Mouse (Mus musculus) embryonic fibroblast, embryonic 13.5 days (primary cell): ENCODE measurements at regions not wholly inside any gene's neighbourhood (a gene's known extent, or its start where the extent isn't known, plus 50 kb on each side); places are given as distances from the start of the nearest gene placed in this dataset.

Experiments
- H3K27ac ChIP-seq: 2 replicates; pipeline ENCODE4 v1.5.1; 2012; ENCODE audit warnings: low read length, control low read depth, inconsistent platforms; ENCODE audit not compliant: insufficient read depth
- H3K4me1 ChIP-seq: 2 replicates; pipeline ENCODE4 v1.6.1; 2011; ENCODE audit warnings: low read length; ENCODE audit not compliant: control insufficient read depth, insufficient read depth
- H3K4me3 ChIP-seq: 2 replicates; pipeline ENCODE4 v1.5.1; 2011; ENCODE audit warnings: mild to moderate bottlenecking, control low read depth, low read length; ENCODE audit not compliant: insufficient read depth
- CTCF ChIP-seq: IDR thresholded peaks from 2 replicates; pipeline ENCODE4 v1.5.1; 2011; ENCODE audit warnings: mild to moderate bottlenecking, control low read depth, low read length, moderate library complexity, borderline replicate concordance; ENCODE audit not compliant: insufficient read depth
- POLR2A ChIP-seq: IDR thresholded peaks from 2 replicates; pipeline ENCODE4 v1.6.1; 2011; ENCODE audit warnings: low read depth, mild to moderate bottlenecking, control low read depth, low read length, moderate library complexity

DNA sequence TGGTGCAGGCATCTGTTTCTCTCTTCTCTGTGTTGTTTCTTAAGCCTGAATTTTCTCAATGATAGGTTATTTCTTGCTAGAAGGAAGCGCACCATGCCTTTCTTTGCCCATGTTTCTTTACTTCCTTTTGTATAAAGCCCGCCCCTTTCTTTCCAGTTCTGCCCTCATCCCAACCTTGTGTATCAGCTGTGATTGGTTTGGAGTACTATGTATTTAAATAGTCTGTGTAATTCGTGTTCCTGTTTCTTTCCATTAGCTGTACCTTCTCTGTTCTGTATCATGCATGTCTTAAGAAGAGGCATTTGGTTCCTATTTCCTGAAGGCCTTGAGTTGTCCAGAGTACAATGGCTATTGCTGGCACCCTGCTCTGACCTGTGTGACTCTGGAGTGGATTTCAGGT lies 166.9 kb downstream of the Kcnrg start:
- Histone ChIP-seq H3K4me3 (no peak overlapping the region), H3K27ac (no peak overlapping the region), H3K4me1 (no peaks in the 10 kb centered on the region)
- TF ChIP-seq POLR2A, result no peak
- TF ChIP-seq CTCF, result no peak

DNA sequence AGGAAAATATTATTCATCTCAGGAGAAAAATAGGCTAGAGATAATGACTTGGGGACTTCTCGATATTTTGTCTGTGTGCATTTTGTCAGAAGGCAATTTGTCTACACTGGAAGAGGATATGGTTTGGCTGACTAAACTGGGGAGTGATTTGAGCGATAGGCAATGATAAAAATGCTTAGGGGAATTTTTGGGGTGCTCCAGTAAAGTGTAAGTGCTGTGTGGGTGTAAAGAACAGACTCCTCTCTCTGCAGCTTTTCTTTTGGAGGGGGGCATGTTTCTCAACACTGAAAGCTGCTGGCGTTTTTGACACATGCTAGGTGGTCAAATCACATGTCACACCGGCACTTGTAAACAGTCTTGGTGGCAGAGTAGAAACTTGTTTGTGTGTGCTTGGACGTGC lies 171.4 kb downstream of the Kcnrg start:
- Histone ChIP-seq H3K4me1 (no peaks in the 10 kb centered on the region), H3K4me3 (no peak overlapping the region), H3K27ac (no peak overlapping the region)
- no peak for TF ChIP-seq CTCF
- no peak for TF ChIP-seq POLR2A

DNA sequence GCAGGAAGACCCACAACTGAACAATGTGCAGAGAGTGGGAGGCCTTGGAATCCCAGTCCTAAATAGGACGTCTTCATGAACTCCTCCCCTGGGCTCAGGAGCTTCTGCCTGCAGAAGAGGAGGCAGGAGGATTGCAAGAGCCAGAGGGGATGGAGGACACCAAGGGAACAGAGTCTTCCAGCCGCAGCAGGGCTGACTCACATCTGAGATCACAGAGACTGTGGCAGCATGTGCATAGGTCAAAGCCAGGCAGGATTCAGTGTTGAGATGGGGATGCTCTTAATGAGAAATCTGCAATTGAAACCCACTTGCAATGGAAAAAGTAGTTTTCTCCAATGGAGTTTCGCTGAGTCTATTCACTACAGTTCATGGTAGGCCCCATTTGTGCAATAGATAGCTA lies 175.9 kb downstream of the Kcnrg start:
- TF ChIP-seq CTCF (no peak), POLR2A (no peak)
- Histone ChIP-seq H3K27ac (no peak overlapping the region), H3K4me1 (no peaks in the 10 kb centered on the region), H3K4me3 (no peak overlapping the region)

DNA sequence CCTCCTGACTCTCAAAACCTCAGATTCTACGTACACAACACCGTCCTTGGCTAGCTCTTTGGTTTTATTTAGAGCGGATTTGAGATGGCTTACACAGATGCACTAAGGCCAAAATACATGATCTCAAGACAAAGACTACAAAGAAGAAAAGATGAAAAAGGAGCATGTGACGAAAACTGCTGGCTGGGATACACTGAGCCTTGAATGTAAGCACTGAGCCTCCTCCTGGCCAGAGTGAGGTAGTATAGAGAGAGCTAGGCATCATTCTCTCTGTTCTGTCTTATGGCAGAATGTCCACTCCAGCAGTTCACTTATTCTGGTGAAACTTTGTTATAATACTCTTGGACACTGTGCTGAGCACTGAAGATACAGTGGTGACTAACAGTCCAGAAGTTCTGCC lies 177.4 kb downstream of the Kcnrg start:
- no peak for TF ChIP-seq POLR2A
- no peak for TF ChIP-seq CTCF
- H3K4me1 ChIP-seq, result no peaks in the 10 kb centered on the region
- no peak overlapping the region for H3K4me3 ChIP-seq
- no peak overlapping the region for H3K27ac ChIP-seq

DNA sequence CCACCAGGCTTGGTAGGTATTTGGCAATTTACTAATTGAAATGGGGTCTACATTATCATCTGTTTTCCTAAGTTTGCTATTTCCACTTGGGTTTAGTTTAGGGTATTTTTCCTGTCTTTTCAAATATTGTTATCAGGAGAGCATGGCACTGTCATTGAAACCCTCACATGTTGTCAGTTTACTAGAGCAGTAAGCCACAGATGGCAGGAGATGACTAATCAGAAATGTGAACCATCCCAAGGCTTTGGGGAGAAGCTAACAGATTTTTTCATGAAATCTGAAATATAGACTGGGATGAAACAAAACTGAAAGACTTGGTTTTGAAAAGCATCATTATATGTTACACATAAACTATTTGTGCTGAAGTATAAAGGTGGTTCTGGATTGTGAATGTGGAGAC lies 178.8 kb downstream of the Kcnrg start:
- H3K27ac ChIP-seq, result no peak overlapping the region
- no peak overlapping the region for H3K4me3 ChIP-seq
- TF ChIP-seq CTCF (no peak), POLR2A (no peak)
- H3K4me1 ChIP-seq, result no peaks in the 10 kb centered on the region

DNA sequence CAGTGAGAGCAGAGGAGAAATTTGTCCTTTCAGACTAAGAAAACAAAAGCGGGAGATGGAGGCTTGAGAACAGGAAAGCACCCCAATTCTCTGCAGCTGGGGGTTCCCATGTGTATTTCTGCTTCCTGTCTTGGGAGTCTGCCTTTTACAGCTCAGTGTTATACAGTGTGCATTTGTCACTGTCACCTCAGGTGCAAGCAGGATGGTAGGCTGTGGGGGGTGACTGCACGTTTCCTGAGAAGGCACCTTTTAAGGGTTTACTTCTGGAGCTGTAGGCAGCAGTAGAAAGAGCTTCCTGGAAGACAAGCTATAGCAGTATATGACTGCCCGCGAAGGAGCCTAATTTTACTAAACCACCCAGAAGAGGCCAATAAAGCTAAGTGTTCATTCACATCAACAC lies 180.5 kb downstream of the Kcnrg start:
- Histone ChIP-seq H3K27ac (no peak overlapping the region), H3K4me3 (no peak overlapping the region), H3K4me1 (no peaks in the 10 kb centered on the region)
- no peak for TF ChIP-seq CTCF
- TF ChIP-seq POLR2A, result no peak

DNA sequence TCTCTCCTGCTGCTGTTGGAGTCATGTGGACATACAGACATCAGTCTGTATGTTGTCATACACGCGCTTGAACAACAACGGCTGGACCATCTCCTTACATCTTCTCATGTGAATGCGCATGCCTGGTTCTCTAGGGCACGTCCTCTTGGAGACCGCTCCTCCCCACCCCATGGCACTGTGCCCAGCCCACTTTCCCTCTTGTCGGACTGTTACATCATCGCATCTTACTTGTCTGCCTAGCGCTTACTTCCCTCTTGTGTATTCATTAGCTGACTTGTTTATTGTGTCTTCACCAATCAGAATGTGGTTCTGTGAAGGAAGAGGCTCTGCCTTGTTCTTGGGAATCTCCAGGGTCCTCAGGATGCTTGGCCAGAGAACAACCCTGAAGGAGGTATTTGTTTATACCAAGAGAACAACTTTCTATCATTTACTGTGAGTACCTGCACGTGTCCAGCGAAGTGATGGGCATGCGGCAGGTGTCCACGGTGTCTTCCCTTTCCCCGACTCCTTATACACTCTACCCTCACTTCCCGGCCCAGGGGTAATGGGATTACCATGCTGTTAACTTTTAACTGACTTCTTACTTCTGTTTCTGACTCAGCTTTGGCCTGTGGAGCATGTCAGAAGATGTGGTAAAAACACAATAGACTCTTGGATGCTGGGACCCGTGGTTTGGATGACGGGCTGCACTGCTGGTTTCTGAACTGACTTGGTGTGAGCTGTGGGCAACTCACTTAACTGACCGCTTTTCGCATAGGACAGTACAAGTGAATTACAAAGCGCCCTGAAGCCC lies 181.9 kb downstream of the Kcnrg start:
- Histone ChIP-seq H3K4me1 (no peaks in the 10 kb centered on the region), H3K27ac (no peak overlapping the region), H3K4me3 (no peak overlapping the region)
- TF ChIP-seq CTCF (no peak), POLR2A (no peak)

DNA sequence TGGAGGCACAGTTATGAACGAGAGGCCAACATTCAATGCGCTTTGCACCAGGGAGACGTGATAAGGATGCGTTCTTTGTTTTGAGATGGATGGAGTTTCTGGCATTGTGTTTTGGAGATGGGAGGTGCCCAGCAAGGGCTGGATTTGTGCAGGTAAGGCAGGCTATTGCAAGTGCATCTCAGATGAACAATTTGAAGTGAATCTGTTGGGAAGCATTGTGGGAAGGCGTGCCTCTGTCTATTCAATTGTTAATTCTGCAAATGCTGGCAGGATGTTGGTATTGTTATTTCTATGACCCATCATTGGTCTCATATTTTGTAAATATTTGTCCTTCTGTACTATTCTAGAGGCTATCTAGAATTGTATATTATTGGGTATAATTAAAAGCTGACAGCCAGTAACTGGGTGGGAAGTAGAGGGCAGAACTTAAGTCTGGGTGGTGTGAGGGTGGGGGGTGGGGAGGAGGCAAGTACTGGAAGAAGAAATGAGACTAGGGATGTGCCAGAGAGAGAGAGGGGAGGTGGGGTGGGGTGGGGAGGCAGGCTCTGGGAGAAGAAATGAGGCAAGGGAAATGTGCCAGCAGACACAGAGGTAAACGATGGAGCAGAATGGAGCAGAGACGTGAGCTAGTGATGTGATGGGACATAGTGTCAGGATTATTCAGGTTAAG lies 188.9 kb downstream of the Kcnrg start:
- TF ChIP-seq CTCF (no peak), POLR2A (no peak)
- no peak overlapping the region for H3K27ac ChIP-seq
- H3K4me1 ChIP-seq, result no peaks in the 10 kb centered on the region

DNA sequence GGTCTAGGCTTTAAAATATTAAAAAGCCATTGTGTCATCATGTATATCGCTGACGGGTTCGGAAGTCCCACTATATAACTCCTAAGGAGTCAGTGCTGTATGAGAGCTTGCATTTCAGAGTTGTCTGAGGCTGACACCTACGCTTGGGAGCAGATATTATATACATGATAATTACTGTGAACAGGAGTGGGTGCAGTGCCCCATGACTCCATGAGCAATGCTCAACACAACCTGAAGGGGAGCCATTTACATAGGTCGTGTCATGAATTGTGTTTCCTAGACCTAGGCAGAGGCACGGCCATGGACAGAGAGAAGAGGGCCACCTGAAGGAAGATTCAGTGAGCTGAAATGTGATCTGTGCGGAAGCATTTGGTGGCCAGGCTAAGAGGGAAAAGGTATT lies 189.4 kb downstream of the Kcnrg start:
- Histone ChIP-seq H3K27ac (no peak overlapping the region), H3K4me3 (no peak overlapping the region), H3K4me1 (no peaks in the 10 kb centered on the region)
- TF ChIP-seq CTCF, result no peak

More for the DNA sequence above, 188.9 kb downstream of the Kcnrg start:
- no peak overlapping the region for H3K4me3 ChIP-seq

DNA sequence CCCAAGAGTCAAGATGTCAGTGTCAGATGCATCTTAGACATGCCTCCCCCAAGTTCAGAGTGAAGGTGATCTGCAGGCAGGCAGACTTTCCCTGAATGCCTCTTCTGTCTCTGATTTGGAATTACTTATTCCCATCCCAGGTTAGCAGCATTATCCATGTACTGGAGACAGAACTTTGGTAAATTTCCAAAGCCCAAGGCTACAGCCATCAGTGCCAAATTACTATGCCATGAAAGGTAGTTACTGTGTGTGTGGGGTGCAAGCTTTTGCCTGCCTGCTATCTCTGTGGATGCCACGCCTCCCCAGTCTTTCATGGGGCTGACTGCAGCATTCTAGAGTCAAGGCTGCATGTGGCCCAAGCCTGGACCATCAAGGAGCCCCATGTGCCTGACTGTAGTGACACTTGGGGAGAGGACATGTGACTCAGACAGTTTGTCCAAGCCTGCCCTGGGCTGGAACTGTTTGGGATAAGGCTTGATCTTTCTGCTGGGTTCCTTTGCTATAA lies 196.2 kb downstream of the Kcnrg start:
- no peak overlapping the region for H3K4me3 ChIP-seq
- H3K4me1 ChIP-seq, result no peaks in the 10 kb centered on the region
- TF ChIP-seq CTCF (no peak), POLR2A (no peak)
- no peak overlapping the region for H3K27ac ChIP-seq
